Mouse (Mus musculus): ENCODE measurements around the gene Armcx6.
"Not testable (repeated sequence)": the region's sequence is repeated elsewhere in the genome, so short reads cannot be mapped to it uniquely, and the experiment has no call there.

Armcx6 gene

GRCm38 (mm10) chrX:134750764-134751592, at the start of gene Armcx6:
Gene Armcx6 (minus strand): TSS chrX:134751417.
- DNase-seq = peak; percentile 77

GRCm38 (mm10) chrX:134787728-134788127, 36.5 kb upstream of the Armcx6 start:
- no peak for DNase-seq

- not testable (repeated sequence) for DNase-seq
These were observed 12.4 kb upstream of the Armcx6 start for GRCm38 (mm10) chrX:134763428-134764198.

GRCm38 (mm10) chrX:134757293-134757995, 6.2 kb upstream of the Armcx6 start:
- no peak for DNase-seq

GRCm38 (mm10) chrX:134756434-134757292, 5.4 kb upstream of the Armcx6 start, which contains the start of gene Armcx3:
Gene Armcx3 (plus strand): TSS chrX:134756595.
- DNase-seq = peak; percentile 62

- DNase-seq = no peak
These were observed 1.4 kb upstream of the Armcx6 start for GRCm38 (mm10) chrX:134752584-134752983.

- DNase-seq = no peak
These were observed 693 bp upstream of the Armcx6 start for GRCm38 (mm10) chrX:134751910-134752309.

GRCm38 (mm10) chrX:134746459-134746858, 4.8 kb downstream of the Armcx6 start:
- peak; percentile 63 for DNase-seq

- DNase-seq = no peak
These were observed 9.4 kb downstream of the Armcx6 start for GRCm38 (mm10) chrX:134741862-134742261.

- DNase-seq = no peak
These were observed 12.1 kb downstream of the Armcx6 start for GRCm38 (mm10) chrX:134739160-134739559.

GRCm38 (mm10) chrX:134737796-134738195, 13.4 kb downstream of the Armcx6 start:
- DNase-seq = no peak

- no peak for DNase-seq
These were observed 21.4 kb downstream of the Armcx6 start for GRCm38 (mm10) chrX:134729778-134730177.

GRCm38 (mm10) chrX:134723762-134724161, 27.5 kb downstream of the Armcx6 start:
- not testable (repeated sequence) for DNase-seq

GRCm38 (mm10) chrX:134718524-134718923, 32.7 kb downstream of the Armcx6 start:
- peak; percentile 41 for DNase-seq

GRCm38 (mm10) chrX:134717752-134718308, 33.4 kb downstream of the Armcx6 start, which contains the start of gene Armcx1:
Gene Armcx1 (plus strand): TSS chrX:134717963.
- DNase-seq = peak; percentile 46

GRCm38 (mm10) chrX:134716863-134717262, 34.4 kb downstream of the Armcx6 start:
- DNase-seq = no peak
